Mouse (Mus musculus): ENCODE measurements at regions not wholly inside any gene's neighbourhood (a gene's known extent, or its start where the extent isn't known, plus 50 kb on each side); places are given as distances from the start of the nearest gene placed in this dataset.

- DNase-seq (ENCODE audit: low spot score), result no peak
Measured at GRCm38 (mm10) chr4:92574586-92574985, 383.0 kb upstream of the Gm12666 start.

GRCm38 (mm10) chr4:92565357-92565756 lies 373.8 kb upstream of the Gm12666 start:
- peak; percentile 5 for DNase-seq (ENCODE audit: low spot score)

- no peak for DNase-seq (ENCODE audit: low spot score)
Measured at GRCm38 (mm10) chr4:92555186-92555585, 363.6 kb upstream of the Gm12666 start.

- DNase-seq (ENCODE audit: low spot score), result no peak
Measured at GRCm38 (mm10) chr4:92542089-92542488, 350.5 kb upstream of the Gm12666 start.

GRCm38 (mm10) chr4:92538296-92538695 lies 346.7 kb upstream of the Gm12666 start:
- no peak for DNase-seq (ENCODE audit: low spot score)

GRCm38 (mm10) chr4:92502010-92502409 lies 310.5 kb upstream of the Gm12666 start:
- no peak for DNase-seq (ENCODE audit: low spot score)

- no peak for DNase-seq (ENCODE audit: low spot score)
Measured at GRCm38 (mm10) chr4:92500168-92500567, 308.6 kb upstream of the Gm12666 start.

- DNase-seq (ENCODE audit: low spot score), result no peak
Measured at GRCm38 (mm10) chr4:92486603-92487002, 295.1 kb upstream of the Gm12666 start.

- DNase-seq (ENCODE audit: low spot score), result no peak
Measured at GRCm38 (mm10) chr4:92458186-92458585, 266.6 kb upstream of the Gm12666 start.
